Mouse (Mus musculus) left cerebral cortex, postnatal 10 days (tissue): ENCODE results near the gene C5ar1. TPM values are rescaled to one million over a fixed set of nuclear protein-coding genes. Genes with fewer than 3 reads are reported as not detected.

Source experiments
- total RNA-seq, 2 experiments: library from RNA; stranded (reverse); gene quantifications; 2 replicates each; pipeline ENCODE4 v1.2.3; 2021

C5ar1 gene
- total RNA-seq, 2 experiments from 2014 or later, result 0.71 to 0.83 TPM

Other genes starting within 250 kb of the C5ar1 start
- gene Bicra, start 211.6 kb downstream of the C5ar1 start, total RNA-seq, result 10 to 100 TPM; 13.4 to 14.1 TPM
- under 1 TPM; 0.26 to 0.58 TPM for gene Zfp541, start 197.7 kb downstream of the C5ar1 start, total RNA-seq
- gene Napa, start 161.1 kb downstream of the C5ar1 start, total RNA-seq, result 100 to 1,000 TPM; 181 TPM
- 10 to 100 TPM; 47.3 to 47.7 TPM for gene Kptn, start 139.6 kb downstream of the C5ar1 start, total RNA-seq
- 100 to 1,000 TPM; 285 to 298 TPM for gene Slc8a2, start 129.7 kb downstream of the C5ar1 start, total RNA-seq
- gene Meis3, start 84.5 kb downstream of the C5ar1 start, total RNA-seq, result 10 to 100 TPM; 42.4 to 46.4 TPM
- 10 to 100 TPM; 10.3 to 10.5 TPM for gene Dhx34, start 37.5 kb downstream of the C5ar1 start, total RNA-seq
- gene C5ar2, start 15.4 kb downstream of the C5ar1 start, total RNA-seq, result under 1 TPM; 0.53 to 0.79 TPM
- 10 to 100 TPM; 33.0 to 35.6 TPM for gene Inafm1, start 14.1 kb upstream of the C5ar1 start, total RNA-seq
- gene Ccdc9, start 27.3 kb upstream of the C5ar1 start, total RNA-seq, result 10 to 100 TPM; 85.5 to 89.0 TPM
- 10 to 100 TPM; 30.1 to 34.6 TPM for gene Bbc3, start 48.9 kb upstream of the C5ar1 start, total RNA-seq
- 100 to 1,000 TPM; 114 to 118 TPM for gene Sae1, start 128.3 kb upstream of the C5ar1 start, total RNA-seq
- gene Zc3h4, start 141.4 kb upstream of the C5ar1 start, total RNA-seq, result 10 to 100 TPM; 54.3 to 57.2 TPM
- gene Tmem160, start 193.2 kb upstream of the C5ar1 start, total RNA-seq, result 10 to 100 TPM; 96.3 to 98.3 TPM
- gene Npas1, start 218.2 kb upstream of the C5ar1 start, total RNA-seq, result 10 to 100 TPM; 14.6 to 15.0 TPM